Mouse (Mus musculus): ENCODE data around the gene Gm49353. TPM values are rescaled to one million over a fixed set of nuclear protein-coding genes. Genes with fewer than 3 reads are reported as not detected.

Gm49353 gene
- 0.18 TPM in 1 of 2 replicates, not detected in the other for polyA plus RNA-seq (2012; rRNA removed)

DNA sequence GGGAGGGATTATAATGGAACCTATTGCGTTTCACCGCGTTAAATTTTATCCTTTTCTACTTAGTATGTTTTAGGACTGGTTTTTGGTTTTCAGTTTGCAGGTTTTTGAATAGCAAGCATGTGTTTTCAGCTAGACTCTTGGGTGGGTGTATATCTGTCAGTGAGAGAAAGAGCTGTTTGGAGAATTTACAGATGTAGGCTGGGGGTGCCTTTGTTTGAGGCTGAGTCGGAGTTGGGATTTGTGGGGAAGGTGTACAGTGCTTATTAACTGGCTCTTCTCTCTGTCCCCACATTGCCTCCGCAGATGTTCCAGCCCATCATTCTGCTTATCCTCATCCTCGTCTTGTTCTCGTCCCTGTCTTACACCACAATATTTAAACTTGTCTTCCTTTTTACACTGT is at the start of gene Gm49353:
Gene Gm49353 (plus strand): TSS at position 313 of the 400 bp plus-strand sequence.
- no peak for DNase-seq (ENCODE audit: low read depth, low spot score)
- WGBS: 80% methylated on average over 7 of the region's 7 CpGs

GRCm38 (mm10) chr10:29155304-29155703 is 43.5 kb upstream of the Gm49353 start:
- 79% methylated on average over 3 of the region's 3 CpGs for WGBS
- DNase-seq (ENCODE audit: low read depth, low spot score): no peak

DNA sequence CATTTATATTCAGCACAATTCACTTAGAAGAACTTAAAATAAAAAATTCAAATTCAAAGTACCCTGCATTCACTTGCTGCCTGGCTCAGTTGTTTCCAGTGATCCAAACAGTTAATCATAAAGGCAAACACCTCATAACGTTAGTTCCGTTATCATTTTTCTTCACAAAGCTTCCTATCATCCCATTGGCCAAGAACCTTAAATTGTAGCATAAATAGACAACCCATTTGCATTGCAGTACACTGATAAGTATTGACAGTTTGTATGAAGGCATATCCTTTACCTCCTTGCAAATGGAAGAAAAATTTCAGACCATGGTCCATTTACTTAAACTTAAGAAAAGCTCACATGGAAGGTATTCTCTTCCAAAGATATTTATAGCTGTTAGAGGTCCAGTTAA is 37.1 kb upstream of the Gm49353 start:
- whole genome bisulfite sequencing: 80% methylated on average over 2 of the region's 2 CpGs
- no peak for DNase-seq (ENCODE audit: low read depth, low spot score)

GRCm38 (mm10) chr10:29173778-29174177 is 25.0 kb upstream of the Gm49353 start:
- no peak for DNase-seq (ENCODE audit: low read depth, low spot score)
- WGBS: 79% methylated on average over 2 of the region's 2 CpGs

- 75% methylated on average over 3 of the region's 3 CpGs for WGBS
- DNase-seq (ENCODE audit: low read depth, low spot score): no peak
Measured at GRCm38 (mm10) chr10:29175656-29176055, 23.1 kb upstream of the Gm49353 start.

DNA sequence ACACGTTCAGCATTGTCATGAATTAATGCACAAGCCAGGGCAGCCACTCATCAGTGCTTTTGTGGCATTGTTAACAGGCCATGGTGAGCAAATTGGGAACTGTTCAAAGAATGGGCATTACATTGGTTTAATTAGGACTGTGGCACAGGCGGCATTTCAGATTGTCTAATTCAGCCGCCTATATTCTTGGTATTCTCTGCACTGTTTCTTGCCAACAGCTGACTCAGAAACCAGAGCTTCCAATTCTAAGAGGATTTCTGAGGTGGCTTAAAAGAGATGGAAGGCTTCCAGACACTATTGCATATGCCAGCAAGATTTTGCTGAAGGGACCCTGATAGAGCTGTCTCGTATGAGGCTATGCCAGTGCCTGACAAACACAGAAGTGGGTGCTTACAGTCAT is 21.9 kb upstream of the Gm49353 start:
- WGBS: 83% methylated on average over 4 of the region's 4 CpGs
- DNase-seq (ENCODE audit: low read depth, low spot score): no peak

DNA sequence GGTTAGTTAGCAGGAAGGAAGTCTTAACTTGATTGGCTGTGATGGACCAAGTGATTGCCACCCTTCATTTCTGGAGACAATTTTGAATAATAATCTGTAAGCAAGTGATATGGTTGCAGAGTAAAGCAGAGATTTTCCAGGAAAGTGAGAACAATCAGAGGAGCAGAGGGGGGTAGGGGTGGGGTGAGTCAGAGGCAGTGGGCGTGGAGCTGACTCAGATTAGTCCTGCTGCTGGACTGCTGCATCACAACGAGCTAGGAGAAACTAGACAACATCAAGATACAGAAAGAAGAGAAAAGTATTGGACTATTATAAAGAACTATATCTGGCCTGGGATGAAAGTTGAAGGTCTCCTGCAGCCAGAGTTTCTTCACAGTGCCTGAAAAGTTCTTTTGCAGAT is 20.8 kb upstream of the Gm49353 start:
- DNase-seq (ENCODE audit: low read depth, low spot score): no peak
- WGBS: 19% methylated on average over 2 of the region's 2 CpGs

DNA sequence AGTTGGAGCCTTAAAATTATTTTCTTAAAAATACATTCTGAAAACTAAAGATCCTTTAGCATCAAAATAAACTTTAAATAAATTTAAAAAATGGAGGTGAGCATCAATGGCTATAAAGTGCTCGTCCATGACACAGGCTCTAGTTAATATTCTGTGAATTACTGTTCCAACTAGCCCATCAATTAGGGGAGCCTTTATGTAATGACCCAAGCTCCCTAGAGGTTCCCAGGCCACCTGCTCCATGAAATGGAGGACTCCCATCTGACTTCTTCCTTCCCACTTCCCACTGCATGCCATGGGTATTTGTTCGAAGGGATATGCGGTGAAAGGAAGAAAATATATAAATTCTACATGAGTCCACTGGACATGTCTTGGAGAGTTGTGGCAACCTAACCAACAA is 18.5 kb upstream of the Gm49353 start:
- DNase-seq (ENCODE audit: low read depth, low spot score): no peak
- 91% methylated on average over 3 of the region's 3 CpGs for WGBS

GRCm38 (mm10) chr10:29181046-29181445 is 17.7 kb upstream of the Gm49353 start:
- WGBS: 91% methylated on average over 2 of the region's 2 CpGs

DNA sequence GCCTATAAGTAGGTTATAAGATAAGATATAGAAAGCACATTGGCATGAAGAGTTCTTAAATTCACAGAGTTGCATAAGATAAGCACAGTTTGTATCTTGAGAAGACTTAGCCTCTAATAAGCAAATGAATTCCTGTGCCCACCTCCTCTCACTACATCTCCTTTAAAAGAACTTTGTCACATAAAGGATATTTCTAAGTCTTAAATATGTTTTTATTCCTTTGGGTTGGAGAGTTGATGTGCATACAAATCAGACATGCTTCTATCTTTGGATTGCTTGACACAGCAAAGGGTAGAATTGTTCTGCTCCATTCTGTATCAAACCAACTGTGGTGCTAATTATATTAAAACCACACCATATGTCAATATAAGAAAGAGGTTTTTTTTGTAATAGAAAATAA is 5.0 kb upstream of the Gm49353 start:
- no peak for DNase-seq (ENCODE audit: low read depth, low spot score)

More at GRCm38 (mm10) chr10:29181046-29181445, 17.7 kb upstream of the Gm49353 start:
- no peak for DNase-seq (ENCODE audit: low read depth, low spot score)

GRCm38 (mm10) chr10:29196811-29197210 is 1.9 kb upstream of the Gm49353 start:
- no peak for DNase-seq (ENCODE audit: low read depth, low spot score)
- 94% methylated on average over 33 of the region's 33 CpGs for WGBS

- DNase-seq (ENCODE audit: low read depth, low spot score): no peak
- WGBS: 75% methylated on average over 3 of the region's 3 CpGs
Measured at GRCm38 (mm10) chr10:29199835-29200234, 1.1 kb downstream of the Gm49353 start.

- WGBS: 94% methylated on average over 1 of the region's 1 CpGs
- no peak for DNase-seq (ENCODE audit: low read depth, low spot score)
Measured at GRCm38 (mm10) chr10:29200609-29201008, 1.9 kb downstream of the Gm49353 start.

DNA sequence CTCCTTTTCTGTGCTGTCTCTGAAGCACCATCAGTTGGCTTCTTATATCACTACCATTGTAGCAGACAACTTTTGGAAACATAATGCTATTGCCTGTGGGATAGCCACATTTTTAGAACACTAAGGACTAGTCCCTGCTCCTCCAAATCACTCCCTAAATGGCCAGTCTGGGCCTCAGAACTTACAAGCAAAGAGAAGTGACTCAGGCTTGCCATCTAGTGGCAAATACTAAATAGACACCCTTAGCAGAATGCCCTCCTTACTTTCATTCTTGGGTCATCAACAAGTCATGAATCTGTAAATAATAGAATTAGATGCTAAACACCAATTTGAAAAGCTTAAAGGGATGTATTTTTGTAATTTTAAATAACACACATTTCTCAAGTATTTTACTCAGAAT is 8.0 kb downstream of the Gm49353 start:
- DNase-seq (ENCODE audit: low read depth, low spot score): peak; percentile 24

DNA sequence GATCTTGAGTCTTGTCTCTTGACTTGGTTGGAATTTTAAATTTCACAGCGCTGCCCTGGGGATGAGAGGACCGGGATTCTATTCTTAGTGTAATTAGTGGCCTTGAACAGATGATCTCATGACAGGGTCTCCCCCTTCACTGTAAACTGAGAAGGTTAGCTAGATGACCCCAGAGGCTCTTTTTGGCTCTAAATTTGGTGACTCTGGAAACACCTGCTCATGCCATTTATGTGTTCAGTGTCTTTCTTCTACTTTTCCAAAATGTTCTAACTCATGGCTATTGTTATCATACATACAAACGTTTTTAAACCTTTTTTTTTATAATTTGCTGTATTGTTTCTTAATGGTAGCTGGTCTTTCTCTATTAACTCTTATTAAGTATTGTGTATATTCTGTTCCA is 10.0 kb downstream of the Gm49353 start:
- 48% methylated on average over 3 of the region's 3 CpGs for WGBS
- DNase-seq (ENCODE audit: low read depth, low spot score): no peak

GRCm38 (mm10) chr10:29211453-29211852 is 12.7 kb downstream of the Gm49353 start, which contains the start of gene 9330159F19Rik:
Gene 9330159F19Rik, plus strand, starts transcription at chr10:29211606.
- no peak for DNase-seq (ENCODE audit: low read depth, low spot score)
- 6% methylated on average over 4 of the region's 4 CpGs for WGBS

DNA sequence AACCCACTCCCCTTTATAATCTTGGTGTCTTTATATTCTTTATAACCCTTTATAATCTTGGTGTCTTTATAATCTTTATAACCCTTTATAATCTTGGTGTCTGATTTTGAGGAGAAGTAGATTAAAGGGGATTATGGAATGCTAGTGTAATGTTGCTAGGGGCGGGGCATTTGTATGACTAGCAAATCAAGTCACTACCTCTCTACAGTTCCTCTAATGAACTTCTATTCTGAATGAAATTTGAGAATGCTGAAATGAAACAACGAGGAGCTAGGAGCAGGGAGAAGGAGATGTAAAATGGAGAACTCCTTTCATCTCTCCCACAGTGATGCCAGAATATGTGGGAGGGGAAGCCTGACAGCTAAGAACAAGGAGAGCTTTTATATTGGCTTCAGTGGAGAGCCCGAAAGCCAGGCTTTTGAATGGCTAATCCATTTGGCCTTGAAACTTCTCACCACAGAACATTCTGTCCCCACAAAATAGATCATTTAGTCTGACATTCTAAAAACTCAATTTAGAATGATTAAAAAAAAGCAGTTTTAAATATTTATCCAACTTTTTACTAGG is 14.9 kb downstream of the Gm49353 start:
- DNase-seq (ENCODE audit: low read depth, low spot score): no peak
- WGBS: 54% methylated on average over 3 of the region's 3 CpGs

DNA sequence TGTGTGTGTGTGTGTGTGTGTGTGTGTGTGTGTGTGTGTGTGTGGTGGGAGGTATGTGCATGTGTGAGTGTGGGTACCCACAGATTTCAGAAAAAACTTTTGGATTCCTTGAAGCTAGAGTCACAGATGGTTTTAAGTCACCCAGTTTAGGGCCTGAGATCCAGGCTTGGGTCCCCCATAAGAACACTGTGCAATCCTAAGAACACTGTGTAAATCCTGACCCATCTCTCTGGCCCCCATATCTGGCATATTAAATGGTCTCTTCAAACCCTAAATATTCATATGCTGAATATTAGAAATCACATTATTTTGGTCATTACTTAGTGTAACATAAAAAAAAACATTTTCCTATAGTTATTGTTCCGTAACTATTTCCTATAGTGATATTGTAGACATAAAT is 18.2 kb downstream of the Gm49353 start:
- WGBS: 91% methylated on average over 1 of the region's 1 CpGs
- no peak for DNase-seq (ENCODE audit: low read depth, low spot score)

GRCm38 (mm10) chr10:29217451-29217850 is 18.7 kb downstream of the Gm49353 start:
- WGBS: 75% methylated on average over 2 of the region's 2 CpGs
- DNase-seq (ENCODE audit: low read depth, low spot score): no peak

- 87% methylated on average over 4 of the region's 4 CpGs for WGBS
Measured at GRCm38 (mm10) chr10:29225329-29225728, 26.6 kb downstream of the Gm49353 start.

GRCm38 (mm10) chr10:29231208-29231607 is 32.5 kb downstream of the Gm49353 start:
- 65% methylated on average over 2 of the region's 2 CpGs for WGBS
- DNase-seq (ENCODE audit: low read depth, low spot score): no peak

More at GRCm38 (mm10) chr10:29225329-29225728, 26.6 kb downstream of the Gm49353 start:
- no peak for DNase-seq (ENCODE audit: low read depth, low spot score)
